Mouse (Mus musculus) forebrain, postnatal 0 days (tissue): ENCODE results near the gene Tmtc3. TPM values are rescaled to one million over a fixed set of nuclear protein-coding genes. Genes with fewer than 3 reads are reported as not detected.

Source experiments
- polyA plus RNA-seq: library from polyadenylated mRNA; unstranded; fragments of >200 nt; fragmentation: Nextera tagmentation; extraction: Ambion mirVana; gene quantifications from 2 replicates; pipeline ENCODE4 v1.2.1, GENCODE M21; 2015
- total RNA-seq: library from RNA; depleted of rRNA; stranded (reverse); fragments of >200 nt; gene quantifications from 2 replicates; pipeline ENCODE4 v1.2.3, GENCODE M21; 2014; rRNA removed

Tmtc3 gene
- total and polyA plus RNA-seq, 2 experiments from 2014 or later: 4.8 to 11.1 TPM

Other genes with a start within 250 kb of the Tmtc3 start
- not detected in 2 replicates for gene Gm4301, start 151.7 kb downstream of the Tmtc3 start, total RNA-seq
- gene Gm4301, start 151.7 kb downstream of the Tmtc3 start, polyA plus RNA-seq: not detected in 2 replicates
- gene Gm4302, start 146.5 kb downstream of the Tmtc3 start, total RNA-seq: not detected in 2 replicates
- gene Gm4302, start 146.5 kb downstream of the Tmtc3 start, polyA plus RNA-seq: not detected in 2 replicates
- not detected in 2 replicates for gene Gm4303, start 141.4 kb downstream of the Tmtc3 start, total RNA-seq
- not detected in 2 replicates for gene Gm4303, start 141.4 kb downstream of the Tmtc3 start, polyA plus RNA-seq
- not detected in 2 replicates for gene Gm4305, start 136.3 kb downstream of the Tmtc3 start, total RNA-seq
- gene Gm4305, start 136.3 kb downstream of the Tmtc3 start, polyA plus RNA-seq: not detected in 2 replicates
- gene Gm4307, start 126.0 kb downstream of the Tmtc3 start, total RNA-seq: not detected in 2 replicates
- not detected in 2 replicates for gene Gm4307, start 126.0 kb downstream of the Tmtc3 start, polyA plus RNA-seq
- not detected in 2 replicates for gene Gm4312, start 104.8 kb downstream of the Tmtc3 start, total RNA-seq
- not detected in 2 replicates for gene Gm4312, start 104.8 kb downstream of the Tmtc3 start, polyA plus RNA-seq
- gene Cep290, start 208 bp upstream of the Tmtc3 start, total RNA-seq: 6.0 and 8.0 TPM in 2 replicates
- gene Cep290, start 208 bp upstream of the Tmtc3 start, polyA plus RNA-seq: 2.2 and 4.0 TPM in 2 replicates
- gene 4930430F08Rik, start 103.1 kb upstream of the Tmtc3 start, total RNA-seq: 18.5 and 24.9 TPM in 2 replicates
- 11.5 and 14.3 TPM in 2 replicates for gene 4930430F08Rik, start 103.1 kb upstream of the Tmtc3 start, polyA plus RNA-seq
- gene 1700017N19Rik, start 103.1 kb upstream of the Tmtc3 start, total RNA-seq: not detected in 2 replicates
- 0.08 and 0.24 TPM in 2 replicates for gene 1700017N19Rik, start 103.1 kb upstream of the Tmtc3 start, polyA plus RNA-seq